Mouse (Mus musculus) layer of hippocampus, adult 18-20 months (tissue): ENCODE data around the gene Gm21304. TPM values are rescaled to one million over a fixed set of nuclear protein-coding genes. Genes with fewer than 3 reads are reported as not detected.
"Not testable (repeated sequence)": the region's sequence is repeated elsewhere in the genome, so short reads cannot be mapped to it uniquely, and the experiment has no call there.

ENCODE experiments used
- DNase-seq, 2 experiments: peaks; one replicate each; pipeline ENCODE4 v3.0.0; 2022; ENCODE audit warnings: low spot score in 2 of 2
- long read RNA-seq: library from polyadenylated mRNA; stranded (forward); transcript quantifications from one replicate; pipeline ENCODE4 v2.0.0, GENCODE M21; 2021
- total RNA-seq, 2 experiments: library from RNA; stranded (reverse); gene quantifications; 2 replicates each; pipeline ENCODE4 v1.2.3; 2021

Gm21304 gene
- total RNA-seq, result not detected
- long read RNA-seq, result 0 reads

GRCm38 (mm10) chr10:104168215-104168614 lies at the start of gene Gm21304:
TSS of gene Gm21304 (plus strand) at chr10:104168515.
- DNase-seq, result not testable (repeated sequence)

- DNase-seq, result not testable (repeated sequence)
Measured at GRCm38 (mm10) chr10:104142687-104143086, 25.6 kb upstream of the Gm21304 start, which contains the start of gene Gm21293. TSS of gene Gm21293 (plus strand) at chr10:104142987.

- not testable (repeated sequence) for DNase-seq
Measured at GRCm38 (mm10) chr10:104151197-104151596, 17.1 kb upstream of the Gm21304 start, which contains the start of gene Gm6763. TSS of gene Gm6763 (plus strand) at chr10:104151497.

- not testable (repeated sequence) for DNase-seq
Measured at GRCm38 (mm10) chr10:104159706-104160105, 8.6 kb upstream of the Gm21304 start, which contains the start of gene Gm8764. TSS of gene Gm8764 (plus strand) at chr10:104160006.

DNA sequence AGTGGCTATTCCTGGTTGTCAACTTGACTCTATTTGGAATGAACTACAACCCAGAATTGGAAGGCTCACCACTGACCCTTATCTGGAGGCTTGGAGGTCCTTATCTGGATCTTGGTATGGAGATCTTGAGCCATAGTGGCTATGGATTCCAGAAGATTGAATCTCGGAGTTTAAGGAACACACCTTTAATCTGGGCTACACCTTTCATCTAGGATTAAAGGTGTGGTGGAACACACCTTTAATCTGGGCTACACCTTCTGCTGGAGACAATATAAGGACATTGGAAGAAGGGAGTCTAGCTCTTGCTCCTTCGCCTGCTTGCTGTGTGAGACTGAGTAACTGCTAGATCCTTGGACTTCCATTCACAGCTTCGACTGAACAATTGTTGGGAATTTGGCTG lies 8.4 kb downstream of the Gm21304 start, which contains the start of gene Gm21312:
TSS of gene Gm21312 (plus strand) at position 301 of the 400 bp plus-strand sequence.
- not testable (repeated sequence) for DNase-seq

DNA sequence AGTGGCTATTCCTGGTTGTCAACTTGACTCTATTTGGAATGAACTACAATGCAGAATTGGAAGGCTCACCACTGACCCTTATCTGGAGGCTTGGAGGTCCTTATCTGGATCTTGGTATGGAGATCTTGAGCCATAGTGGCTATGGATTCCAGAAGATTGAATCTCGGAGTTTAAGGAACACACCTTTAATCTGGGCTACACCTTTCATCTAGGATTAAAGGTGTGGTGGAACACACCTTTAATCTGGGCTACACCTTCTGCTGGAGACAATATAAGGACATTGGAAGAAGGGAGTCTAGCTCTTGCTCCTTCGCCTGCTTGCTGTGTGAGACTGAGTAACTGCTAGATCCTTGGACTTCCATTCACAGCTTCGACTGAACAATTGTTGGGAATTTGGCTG lies 16.9 kb downstream of the Gm21304 start, which contains the start of gene Gm20765:
TSS of gene Gm20765 (plus strand) at position 301 of the 400 bp plus-strand sequence.
- DNase-seq, result not testable (repeated sequence)

GRCm38 (mm10) chr10:104193742-104194141 lies 25.4 kb downstream of the Gm21304 start, which contains the start of gene Gm4340:
TSS of gene Gm4340 (plus strand) at chr10:104194042.
- DNase-seq, result not testable (repeated sequence)

DNA sequence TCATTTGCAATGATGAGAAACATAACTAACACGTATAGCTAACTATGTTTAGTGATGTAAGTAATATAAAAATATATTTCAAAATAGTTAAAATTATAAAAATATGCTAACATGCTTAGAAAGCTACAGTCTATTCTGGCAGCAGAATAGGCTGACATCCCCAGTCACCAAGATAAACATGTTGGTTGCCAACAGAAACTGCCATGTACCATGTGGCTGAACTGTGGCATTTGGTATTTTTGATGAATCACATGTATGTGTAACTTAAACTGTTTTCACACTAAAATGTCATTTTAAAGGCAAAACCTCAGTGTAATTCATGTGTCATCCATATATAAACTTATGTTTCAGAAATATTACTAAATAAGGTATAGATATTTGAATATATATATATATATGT lies 41.3 kb downstream of the Gm21304 start:
- no peak for DNase-seq

GRCm38 (mm10) chr10:104210268-104210990 lies 42.1 kb downstream of the Gm21304 start:
- peak; percentile 2 to 4 for DNase-seq

GRCm38 (mm10) chr10:104214527-104214926 lies 46.2 kb downstream of the Gm21304 start:
- no peak for DNase-seq

Other genes starting within 250 kb of the Gm21304 start
- not detected for gene Gm21293, start 25.5 kb upstream of the Gm21304 start, total RNA-seq
- not detected for gene Gm6763, start 17.0 kb upstream of the Gm21304 start, total RNA-seq
- gene Gm8764, start 8.5 kb upstream of the Gm21304 start, total RNA-seq, result not detected
- not detected for gene Gm21312, start 8.5 kb downstream of the Gm21304 start, total RNA-seq
- not detected for gene Gm20765, start 17.0 kb downstream of the Gm21304 start, total RNA-seq
- not detected for gene Gm4340, start 25.5 kb downstream of the Gm21304 start, total RNA-seq